Mouse (Mus musculus): ENCODE results near the gene Gm10324.
"Not testable (repeated sequence)": the region's sequence is repeated elsewhere in the genome, so short reads cannot be mapped to it uniquely, and the experiment has no call there.

Gene Gm10324

DNA sequence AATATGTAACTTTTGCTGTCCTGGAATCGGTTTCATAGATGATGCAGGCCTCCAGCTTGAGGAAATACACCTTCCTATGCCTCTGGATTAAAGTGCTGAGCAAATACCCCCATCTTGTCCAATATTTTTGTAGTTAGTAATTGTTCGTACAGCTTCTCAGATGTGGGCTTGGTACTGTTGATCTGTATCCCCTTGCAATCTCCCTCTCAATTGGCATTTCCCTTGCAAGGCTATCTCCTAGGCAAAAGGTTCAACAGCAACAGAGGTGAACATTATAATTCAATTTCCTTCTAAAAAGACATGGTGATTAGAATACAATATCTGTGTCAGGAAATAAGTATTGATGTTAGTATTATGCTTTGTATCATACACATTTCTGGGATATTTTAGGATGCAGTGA, at the start of gene Gm10324:
Gene Gm10324 (plus strand): TSS at position 301 of the 400 bp plus-strand sequence.
- in situ Hi-C loops (cut with MboI; ENCODE audit: unreplicated experiment in 2 of 2): not testable (repeated sequence)
